Mouse (Mus musculus) hindbrain, embryonic 16.5 days (tissue): ENCODE measurements around the gene Elmo3. TPM values are rescaled to one million over a fixed set of nuclear protein-coding genes. Genes with fewer than 3 reads are reported as not detected.

Experiments used
- ATAC-seq: fragments of 200-750 bp; cut with Nextera tagmentation; 2 replicates; pipeline ENCODE4 v1.8.0; 2017; ENCODE audit warnings: moderate TSS enrichment, moderate library complexity
- H3K27ac ChIP-seq: fragments of 300-500 bp; sonication (generic); 2 replicates; pipeline ENCODE4 v1.5.1; 2014; ENCODE audit warnings: low read depth, mild to moderate bottlenecking, control low read depth, low read length, moderate library complexity
- H3K27me3 ChIP-seq: fragments of 300-500 bp; sonication (generic); replicated peaks from 2 replicates; pipeline ENCODE4 v1.6.1; 2014; ENCODE audit warnings: low read length; ENCODE audit not compliant: control insufficient read depth, insufficient read depth
- H3K36me3 ChIP-seq: fragments of 300-500 bp; sonication (generic); 2 replicates; pipeline ENCODE4 v1.6.1; 2014; ENCODE audit warnings: mild to moderate bottlenecking, low read length, moderate library complexity, mixed read lengths; ENCODE audit not compliant: control insufficient read depth, insufficient read depth
- H3K4me1 ChIP-seq: fragments of 300-500 bp; sonication (generic); 2 replicates; pipeline ENCODE4 v1.6.1; 2014; ENCODE audit warnings: low read depth, low read length; ENCODE audit not compliant: control insufficient read depth, insufficient read depth
- H3K4me2 ChIP-seq: fragments of 300-500 bp; sonication (generic); 2 replicates; pipeline ENCODE4 v1.6.1; 2014; ENCODE audit warnings: mild to moderate bottlenecking, low read length, control low read depth, moderate library complexity
- H3K4me3 ChIP-seq: fragments of 300-500 bp; sonication (generic); 2 replicates; pipeline ENCODE4 v1.5.1; 2014; ENCODE audit warnings: mild to moderate bottlenecking, low read length, control low read depth, moderate library complexity
- H3K9ac ChIP-seq: fragments of 300-500 bp; sonication (generic); 2 replicates; pipeline ENCODE4 v1.6.1; 2014; ENCODE audit warnings: low read depth, mild to moderate bottlenecking, control low read depth, low read length, moderate library complexity
- H3K9me3 ChIP-seq: fragments of 300-500 bp; sonication (generic); 2 replicates; pipeline ENCODE4 v1.6.1; 2014; ENCODE audit warnings: mild to moderate bottlenecking, low read length, moderate library complexity; ENCODE audit not compliant: control insufficient read depth
- WGBS: fragments of 180-500 bp; shearing (Covaris S2); extraction: QIAGEN DNeasy Blood & Tissue Kit; methylation state at CpG from one replicate; pipeline ENCODE4 v1.1.7; 2014; 5-methylcytosine and 5-hydroxymethylcytosine counted together
- polyA plus RNA-seq: library from polyadenylated mRNA; unstranded; fragments of >200 nt; fragmentation: Nextera tagmentation; extraction: Ambion mirVana; gene quantifications from 2 replicates; pipeline ENCODE4 v1.2.1, GENCODE M21; 2015

Elmo3 gene
- polyA plus RNA-seq, 1 experiment from 2014 or later, result 1.5 TPM

DNA sequence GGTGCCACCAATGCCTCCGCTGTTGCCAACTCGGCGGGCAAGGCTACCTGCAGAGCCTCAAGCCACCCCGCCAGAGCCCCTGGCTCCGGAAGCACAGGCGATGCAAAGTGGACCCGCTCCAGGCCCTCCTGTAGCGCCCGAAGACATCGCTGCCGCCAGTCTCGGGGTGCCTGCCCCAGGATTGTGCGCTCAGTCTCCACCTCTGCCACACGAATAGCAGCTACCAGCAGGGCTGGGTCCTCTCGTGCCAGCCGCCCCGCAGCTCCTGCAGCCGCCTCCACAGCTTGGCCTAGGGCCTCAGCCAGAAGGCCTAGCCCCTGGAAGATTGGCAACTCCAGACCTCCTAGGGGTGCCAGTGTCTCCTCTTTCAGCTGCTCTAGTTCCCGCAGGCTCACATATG lies 12.0 kb upstream of the Elmo3 start:
- Histone ChIP-seq H3K4me1 (peaks cover 20% of the 10 kb centered on the region), H3K9me3 (no peaks in the 10 kb centered on the region), H3K36me3 (no peaks in the 10 kb centered on the region), H3K4me2 (no peak overlapping the region), H3K27me3 (no peaks in the 10 kb centered on the region), H3K9ac (no peak overlapping the region), H3K27ac (no peak overlapping the region), H3K4me3 (no peak overlapping the region)
- ATAC-seq, result no peak
- 59% methylated on average over 18 of the region's 19 CpGs for WGBS

GRCm38 (mm10) chr8:105294776-105295175 lies 10.6 kb upstream of the Elmo3 start:
- H3K9me3 ChIP-seq, result no peaks in the 10 kb centered on the region
- WGBS, result 74% methylated on average over 9 of the region's 9 CpGs
- H3K27me3 ChIP-seq, result no peaks in the 10 kb centered on the region
- no peak for ATAC-seq
- no peak overlapping the region for H3K4me3 ChIP-seq
- peaks cover 26% of the 10 kb centered on the region for H3K4me1 ChIP-seq
- H3K27ac ChIP-seq, result no peak overlapping the region
- H3K36me3 ChIP-seq, result 0 out of 2 replicates have a peak, but pooled peaks cover 3% of the 10 kb centered on the region
- H3K9ac ChIP-seq, result no peak overlapping the region
- H3K4me2 ChIP-seq, result no peak overlapping the region

DNA sequence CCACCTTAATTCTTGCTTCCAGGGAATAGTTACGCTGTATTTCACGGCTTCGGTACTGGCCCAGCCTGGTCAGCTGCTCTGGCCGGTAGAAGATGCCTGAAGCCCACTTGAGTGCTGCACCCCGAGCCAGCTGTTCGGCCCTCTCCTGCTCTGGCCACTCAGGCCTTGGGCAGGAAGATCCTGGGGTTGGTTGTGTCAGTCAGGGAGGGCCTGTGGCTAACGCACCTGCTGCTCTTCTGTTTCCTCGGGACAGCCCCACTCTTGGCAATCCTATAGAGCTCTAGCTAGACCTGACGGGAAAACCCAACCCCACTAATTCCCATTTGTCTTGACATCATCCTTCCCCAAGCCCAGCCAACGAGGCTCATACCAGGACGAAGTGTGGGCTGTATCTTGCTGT lies 10.1 kb upstream of the Elmo3 start:
- ATAC-seq, result no peak
- H3K9ac ChIP-seq, result no peak overlapping the region
- peaks cover 7% of the 10 kb centered on the region; the same call in 1 of the 2 replicates for H3K36me3 ChIP-seq
- peaks cover 22% of the 10 kb centered on the region for H3K4me1 ChIP-seq
- H3K9me3 ChIP-seq, result no peaks in the 10 kb centered on the region
- H3K27me3 ChIP-seq, result no peaks in the 10 kb centered on the region
- 71% methylated on average over 11 of the region's 11 CpGs for WGBS
- H3K4me3 ChIP-seq, result no peak overlapping the region
- no peak overlapping the region for H3K4me2 ChIP-seq
- no peak overlapping the region for H3K27ac ChIP-seq

GRCm38 (mm10) chr8:105295895-105296573 lies 9.4 kb upstream of the Elmo3 start, which contains the start of gene Exoc3l:
TSS of gene Exoc3l (minus strand) at chr8:105296101.
- Histone ChIP-seq H3K4me2 (peak within 1 kb of the TSS; percentile 85), H3K4me1 (peaks cover 14% of the 10 kb centered on the region), H3K9me3 (no peaks in the 10 kb centered on the region), H3K36me3 (peaks cover 12% of the 10 kb centered on the region), H3K27me3 (no peaks in the 10 kb centered on the region), H3K27ac (no peak within 1 kb of the TSS), H3K4me3 (peak within 1 kb of the TSS; percentile 96; the same call in 1 of the 2 replicates), H3K9ac (peak within 1 kb of the TSS; percentile 94; the same call in 1 of the 2 replicates)
- WGBS, result 68% methylated on average over 11 of the region's 11 CpGs
- ATAC-seq, result no peak

GRCm38 (mm10) chr8:105297511-105298192 lies 7.7 kb upstream of the Elmo3 start, which contains the start of gene E2f4:
TSS of gene E2f4 (plus strand) at chr8:105297663.
- Histone ChIP-seq H3K4me2 (peak within 1 kb of the TSS; percentile 85), H3K9me3 (no peaks in the 10 kb centered on the region), H3K27me3 (no peaks in the 10 kb centered on the region), H3K4me3 (peak within 1 kb of the TSS; percentile 96), H3K4me1 (peaks cover 13% of the 10 kb centered on the region), H3K36me3 (peaks cover 25% of the 10 kb centered on the region), H3K27ac (peak within 1 kb of the TSS; percentile 78), H3K9ac (peak within 1 kb of the TSS; percentile 94)
- under 1% methylated on average over 52 of the region's 58 CpGs for WGBS
- peak; percentile 90 for ATAC-seq

- peak overlapping the region; percentile 85 for H3K4me2 ChIP-seq
- no peaks in the 10 kb centered on the region for H3K27me3 ChIP-seq
- no peaks in the 10 kb centered on the region for H3K9me3 ChIP-seq
- 64% methylated on average over 18 of the region's 18 CpGs for WGBS
- no peak overlapping the region for H3K27ac ChIP-seq
- peaks cover 29% of the 10 kb centered on the region for H3K36me3 ChIP-seq
- ATAC-seq, result no peak
- peaks cover 13% of the 10 kb centered on the region for H3K4me1 ChIP-seq
- H3K4me3 ChIP-seq, result peak overlapping the region; percentile 96
- peak overlapping the region; percentile 94 for H3K9ac ChIP-seq
Measured at GRCm38 (mm10) chr8:105298351-105299252, 6.8 kb upstream of the Elmo3 start.

GRCm38 (mm10) chr8:105299962-105300361 lies 5.4 kb upstream of the Elmo3 start:
- peaks cover 19% of the 10 kb centered on the region for H3K4me1 ChIP-seq
- 94% methylated on average over 8 of the region's 8 CpGs for WGBS
- no peak overlapping the region for H3K4me3 ChIP-seq
- H3K9me3 ChIP-seq, result no peaks in the 10 kb centered on the region
- no peaks in the 10 kb centered on the region for H3K27me3 ChIP-seq
- no peak overlapping the region for H3K9ac ChIP-seq
- no peak for ATAC-seq
- peaks cover 33% of the 10 kb centered on the region for H3K36me3 ChIP-seq
- no peak overlapping the region for H3K27ac ChIP-seq
- H3K4me2 ChIP-seq, result no peak overlapping the region

DNA sequence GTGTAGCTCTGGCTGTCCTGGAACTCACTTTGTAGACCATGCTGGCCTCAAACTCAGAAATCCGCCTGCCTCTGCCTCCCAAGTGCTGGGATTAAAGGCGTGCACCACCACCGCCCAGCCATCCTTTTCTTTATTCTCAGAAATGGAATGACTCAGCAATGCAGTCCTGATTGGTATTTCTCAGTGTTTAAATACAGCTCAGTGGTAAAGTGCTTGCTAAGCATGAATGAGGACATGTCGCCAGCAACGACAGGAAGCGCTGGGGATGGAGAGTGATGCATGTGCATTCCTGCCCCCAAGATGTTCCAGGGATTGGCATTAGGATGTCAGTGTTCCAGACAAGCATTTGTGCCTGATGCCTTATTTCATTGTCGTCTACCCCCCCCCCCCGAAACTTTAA lies 2.0 kb upstream of the Elmo3 start:
- Histone ChIP-seq H3K4me1 (peaks cover 23% of the 10 kb centered on the region), H3K27me3 (no peaks in the 10 kb centered on the region), H3K36me3 (peaks cover 38% of the 10 kb centered on the region), H3K9ac (no peak overlapping the region), H3K4me2 (no peak overlapping the region), H3K9me3 (no peaks in the 10 kb centered on the region), H3K4me3 (no peak overlapping the region), H3K27ac (no peak overlapping the region)
- WGBS, result 88% methylated on average over 8 of the region's 8 CpGs
- no peak for ATAC-seq
